Mouse (Mus musculus) intestine, embryonic 16.5 days (tissue): ENCODE results near the gene Atrnl1. TPM values are rescaled to one million over a fixed set of nuclear protein-coding genes. Genes with fewer than 3 reads are reported as not detected.
"Not testable (repeated sequence)": the region's sequence is repeated elsewhere in the genome, so short reads cannot be mapped to it uniquely, and the experiment has no call there.

Experiments used
- ATAC-seq: fragments of 200-750 bp; cut with Nextera tagmentation; 2 replicates; pipeline ENCODE4 v1.8.0; 2017; ENCODE audit warnings: moderate TSS enrichment, moderate library complexity
- H3K27ac ChIP-seq: fragments of 300-500 bp; sonication (generic); 2 replicates; pipeline ENCODE4 v1.5.1; 2014; ENCODE audit warnings: mild to moderate bottlenecking, low read length
- H3K27me3 ChIP-seq: fragments of 300-500 bp; sonication (generic); replicated peaks from 2 replicates; pipeline ENCODE4 v1.6.1; 2014; ENCODE audit warnings: low read length, control low read depth, mixed read lengths; ENCODE audit not compliant: control insufficient read depth, insufficient read depth
- H3K36me3 ChIP-seq: fragments of 300-500 bp; sonication (generic); 2 replicates; pipeline ENCODE4 v1.6.1; 2014; ENCODE audit warnings: low read length, control low read depth; ENCODE audit not compliant: control insufficient read depth, insufficient read depth
- H3K4me1 ChIP-seq: fragments of 300-500 bp; sonication (generic); 2 replicates; pipeline ENCODE4 v1.6.1; 2014; ENCODE audit warnings: low read length, control low read depth, mixed read lengths; ENCODE audit not compliant: control insufficient read depth, insufficient read depth
- H3K4me2 ChIP-seq: fragments of 300-500 bp; sonication (generic); 2 replicates; pipeline ENCODE4 v1.6.1; 2014; ENCODE audit warnings: low read depth, low read length, control low read depth
- H3K4me3 ChIP-seq: fragments of 300-500 bp; sonication (generic); 2 replicates; pipeline ENCODE4 v1.5.1; 2014; ENCODE audit warnings: mild to moderate bottlenecking, low read length
- H3K9ac ChIP-seq: fragments of 300-500 bp; sonication (generic); 2 replicates; pipeline ENCODE4 v1.6.1; 2014; ENCODE audit warnings: low read depth, low read length
- H3K9me3 ChIP-seq: fragments of 300-500 bp; sonication (generic); 2 replicates; pipeline ENCODE4 v1.6.1; 2016; ENCODE audit warnings: low read length, control low read depth; ENCODE audit not compliant: control insufficient read depth
- WGBS: fragments of 180-500 bp; shearing (Covaris S2); extraction: QIAGEN DNeasy Blood & Tissue Kit; methylation state at CpG from one replicate; pipeline ENCODE4 v1.1.7; 2014; 5-methylcytosine and 5-hydroxymethylcytosine counted together
- polyA plus RNA-seq: library from polyadenylated mRNA; unstranded; fragments of >200 nt; fragmentation: Nextera tagmentation; extraction: Ambion mirVana; gene quantifications from 2 replicates; pipeline ENCODE4 v1.2.1, GENCODE M21; 2015

The Atrnl1 gene
- polyA plus RNA-seq, 1 experiment from 2014 or later: 2.8 TPM

GRCm38 (mm10) chr19:57657426-57658087 is 46.7 kb downstream of the Atrnl1 start:
- no peaks in the 10 kb centered on the region for H3K27me3 ChIP-seq
- no peak for ATAC-seq
- no peaks in the 10 kb centered on the region for H3K9me3 ChIP-seq
- WGBS: 48% methylated on average over 12 of the region's 12 CpGs
- H3K4me3 ChIP-seq: no peak overlapping the region
- H3K4me1 ChIP-seq: no peaks in the 10 kb centered on the region
- H3K36me3 ChIP-seq: 0 out of 2 replicates have a peak, but pooled peaks cover 6% of the 10 kb centered on the region
- peak overlapping the region; percentile 20; the same call in 1 of the 2 replicates for H3K27ac ChIP-seq
- H3K4me2 ChIP-seq: no peak overlapping the region
- no peak overlapping the region for H3K9ac ChIP-seq

- 75% methylated on average over 8 of the region's 8 CpGs for WGBS
- 0 out of 2 replicates have a peak, but pooled peaks cover 3% of the 10 kb centered on the region for H3K36me3 ChIP-seq
- ATAC-seq: no peak
- H3K9ac ChIP-seq: no peak overlapping the region
- no peaks in the 10 kb centered on the region for H3K9me3 ChIP-seq
- no peak overlapping the region for H3K4me3 ChIP-seq
- H3K4me2 ChIP-seq: no peak overlapping the region
- no peaks in the 10 kb centered on the region for H3K4me1 ChIP-seq
- no peaks in the 10 kb centered on the region for H3K27me3 ChIP-seq
- no peak overlapping the region; the same call in 1 of the 2 replicates for H3K27ac ChIP-seq
These were observed 47.6 kb downstream of the Atrnl1 start for GRCm38 (mm10) chr19:57658111-57659091.

- Histone ChIP-seq H3K27me3 (no peaks in the 10 kb centered on the region), H3K4me1 (no peaks in the 10 kb centered on the region), H3K4me2 (no peak overlapping the region), H3K4me3 (no peak overlapping the region), H3K9ac (no peak overlapping the region), H3K27ac (no peak overlapping the region), H3K36me3 (no peaks in the 10 kb centered on the region), H3K9me3 (no peaks in the 10 kb centered on the region)
- no peak for ATAC-seq
- WGBS: 79% methylated on average over 9 of the region's 9 CpGs
These were observed 56.2 kb downstream of the Atrnl1 start for GRCm38 (mm10) chr19:57667011-57667410.

GRCm38 (mm10) chr19:57667946-57668345 is 57.1 kb downstream of the Atrnl1 start:
- no peak overlapping the region for H3K27ac ChIP-seq
- 91% methylated on average over 10 of the region's 10 CpGs for WGBS
- H3K4me2 ChIP-seq: no peak overlapping the region
- no peaks in the 10 kb centered on the region for H3K27me3 ChIP-seq
- H3K4me1 ChIP-seq: no peaks in the 10 kb centered on the region
- H3K4me3 ChIP-seq: no peak overlapping the region
- no peaks in the 10 kb centered on the region for H3K9me3 ChIP-seq
- H3K36me3 ChIP-seq: no peaks in the 10 kb centered on the region
- ATAC-seq: no peak
- no peak overlapping the region for H3K9ac ChIP-seq

- Histone ChIP-seq H3K4me1 (no peaks in the 10 kb centered on the region), H3K4me2 (no peak overlapping the region), H3K27me3 (no peaks in the 10 kb centered on the region), H3K9ac (no peak overlapping the region), H3K4me3 (no peak overlapping the region), H3K9me3 (no peaks in the 10 kb centered on the region), H3K36me3 (no peaks in the 10 kb centered on the region), H3K27ac (no peak overlapping the region)
- ATAC-seq: no peak
- WGBS: 98% methylated on average over 3 of the region's 3 CpGs
These were observed 68.6 kb downstream of the Atrnl1 start for GRCm38 (mm10) chr19:57679455-57679854.

GRCm38 (mm10) chr19:57686596-57686995 is 75.8 kb downstream of the Atrnl1 start:
- 86% methylated on average over 20 of the region's 20 CpGs for WGBS
- H3K9ac ChIP-seq: no peak overlapping the region
- H3K9me3 ChIP-seq: no peaks in the 10 kb centered on the region
- H3K4me1 ChIP-seq: no peaks in the 10 kb centered on the region
- H3K27ac ChIP-seq: no peak overlapping the region
- no peak for ATAC-seq
- no peaks in the 10 kb centered on the region for H3K27me3 ChIP-seq
- no peak overlapping the region for H3K4me2 ChIP-seq
- peaks cover 4% of the 10 kb centered on the region for H3K36me3 ChIP-seq
- H3K4me3 ChIP-seq: no peak overlapping the region

- ATAC-seq: no peak
- H3K9ac ChIP-seq: no peak overlapping the region
- H3K27ac ChIP-seq: no peak overlapping the region
These were observed 81.7 kb downstream of the Atrnl1 start for GRCm38 (mm10) chr19:57692566-57692965.

GRCm38 (mm10) chr19:57696781-57697180 is 85.9 kb downstream of the Atrnl1 start:
- ATAC-seq, H3K4me2 ChIP-seq: not testable (repeated sequence)
- WGBS: 74% methylated on average over 5 of the region's 5 CpGs

More at GRCm38 (mm10) chr19:57692566-57692965, 81.7 kb downstream of the Atrnl1 start:
- no peaks in the 10 kb centered on the region for H3K4me1 ChIP-seq
- H3K4me3 ChIP-seq: no peak overlapping the region
- 86% methylated on average over 3 of the region's 3 CpGs for WGBS
- H3K27me3 ChIP-seq: no peaks in the 10 kb centered on the region
- no peak overlapping the region for H3K4me2 ChIP-seq
- no peaks in the 10 kb centered on the region for H3K9me3 ChIP-seq
- H3K36me3 ChIP-seq: peaks cover 6% of the 10 kb centered on the region; the same call in 1 of the 2 replicates

GRCm38 (mm10) chr19:57713138-57713537 is 102.3 kb downstream of the Atrnl1 start:
- no peak overlapping the region for H3K4me3 ChIP-seq
- H3K4me2 ChIP-seq: no peak overlapping the region
- 56% methylated on average over 5 of the region's 5 CpGs for WGBS
- no peaks in the 10 kb centered on the region for H3K9me3 ChIP-seq
- no peak; the same call in 1 of the 2 replicates for ATAC-seq
- H3K4me1 ChIP-seq: no peaks in the 10 kb centered on the region
- H3K36me3 ChIP-seq: peaks cover 5% of the 10 kb centered on the region; the same call in 1 of the 2 replicates
- no peak overlapping the region for H3K9ac ChIP-seq
- H3K27ac ChIP-seq: no peak overlapping the region; the same call in 1 of the 2 replicates
- H3K27me3 ChIP-seq: no peaks in the 10 kb centered on the region

More at GRCm38 (mm10) chr19:57696781-57697180, 85.9 kb downstream of the Atrnl1 start:
- H3K4me3 ChIP-seq, H3K9ac ChIP-seq, H3K36me3 ChIP-seq, H3K27me3 ChIP-seq, H3K27ac ChIP-seq, H3K4me1 ChIP-seq, H3K9me3 ChIP-seq: not testable (repeated sequence)
